Mouse (Mus musculus) lung, postnatal 0 days (tissue): Measurements from ENCODE around the gene Pdzrn4.

Experiments
- CTCF ChIP-seq: IDR thresholded peaks from 2 replicates; pipeline ENCODE4 v1.5.1; 2016; ENCODE audit warnings: antibody characterized with exemption, mild to moderate bottlenecking
- EP300 ChIP-seq: IDR thresholded peaks from 2 replicates; pipeline ENCODE4 v1.6.1; 2016; ENCODE audit warnings: antibody characterized with exemption, mild to moderate bottlenecking, control low read depth

- no peak for TF ChIP-seq CTCF
- 0 out of 2 replicates have a peak, but pooled peaks have one; percentile 29 for TF ChIP-seq EP300
Measured at GRCm38 (mm10) chr15:92696276-92696956, 299.7 kb downstream of the Pdzrn4 start.
